Mouse (Mus musculus) liver, postnatal 0 days (tissue): ENCODE data around the gene Lrrc4b.

Source experiments
- CTCF ChIP-seq: sonication (generic); IDR thresholded peaks from 2 replicates; pipeline ENCODE4 v1.5.1; 2016; ENCODE audit warnings: antibody characterized with exemption, low read depth
- EP300 ChIP-seq: IDR thresholded peaks from 2 replicates; pipeline ENCODE4 v1.6.1; 2016; ENCODE audit warnings: antibody characterized with exemption, low read depth, mild to moderate bottlenecking

DNA sequence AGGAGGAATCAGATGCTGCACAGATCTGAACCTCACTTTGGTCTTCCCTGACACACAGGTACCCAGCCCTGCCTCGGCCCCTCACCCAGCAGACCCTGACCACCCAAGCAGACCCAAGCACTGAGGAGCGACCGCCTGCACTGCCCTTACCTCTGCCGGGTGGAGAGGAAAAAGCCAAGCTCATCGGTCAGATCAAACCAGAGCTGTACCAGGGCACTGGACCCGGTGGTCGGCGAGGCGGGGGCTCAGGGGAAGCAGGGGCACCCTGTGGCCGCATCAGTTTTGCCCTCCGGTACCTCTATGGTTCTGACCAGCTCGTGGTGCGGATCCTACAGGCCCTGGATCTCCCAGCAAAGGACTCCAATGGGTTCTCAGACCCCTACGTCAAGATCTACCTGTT is 36.5 kb upstream of the Lrrc4b start:
- TF ChIP-seq CTCF (no peak), EP300 (no peak)
